Mouse (Mus musculus) hindbrain, embryonic 12.5 days (tissue): ENCODE data around the gene Pnpla7. TPM values are rescaled to one million over a fixed set of nuclear protein-coding genes. Genes with fewer than 3 reads are reported as not detected.

ENCODE experiments used
- ATAC-seq: fragments of 200-750 bp; cut with Nextera tagmentation; 2 replicates; pipeline ENCODE4 v1.8.0; 2017; ENCODE audit warnings: moderate TSS enrichment; ENCODE audit not compliant: low FRiP score
- H3K27ac ChIP-seq: fragments of 300-500 bp; sonication (generic); 2 replicates; pipeline ENCODE4 v1.5.1; 2016; ENCODE audit warnings: mild to moderate bottlenecking
- H3K27me3 ChIP-seq: fragments of 300-500 bp; sonication (generic); 2 replicates; pipeline ENCODE4 v1.6.1; 2016; ENCODE audit warnings: mild to moderate bottlenecking
- H3K36me3 ChIP-seq: fragments of 300-500 bp; sonication (generic); 2 replicates; pipeline ENCODE4 v1.6.1; 2016; ENCODE audit warnings: mild to moderate bottlenecking
- H3K4me1 ChIP-seq: fragments of 300-500 bp; sonication (generic); 2 replicates; pipeline ENCODE4 v1.6.1; 2016
- H3K4me2 ChIP-seq: fragments of 300-500 bp; sonication (generic); replicated peaks from 2 replicates; pipeline ENCODE4 v1.6.1; 2016; ENCODE audit warnings: mild to moderate bottlenecking
- H3K4me3 ChIP-seq: fragments of 300-500 bp; sonication (generic); 2 replicates; pipeline ENCODE4 v1.5.1; 2016; ENCODE audit warnings: mild to moderate bottlenecking
- H3K9ac ChIP-seq: fragments of 300-500 bp; sonication (generic); 2 replicates; pipeline ENCODE4 v1.6.1; 2016; ENCODE audit warnings: mild to moderate bottlenecking, moderate library complexity
- H3K9me3 ChIP-seq: fragments of 300-500 bp; sonication (generic); replicated peaks from 2 replicates; pipeline ENCODE4 v1.6.1; 2016; ENCODE audit warnings: mild to moderate bottlenecking
- WGBS: fragments of 180-500 bp; shearing (Covaris S2); methylation state at CpG from one replicate; pipeline ENCODE4 v1.1.7; 2016; 5-methylcytosine and 5-hydroxymethylcytosine counted together
- polyA plus RNA-seq: library from polyadenylated mRNA; unstranded; fragments of >200 nt; fragmentation: Nextera tagmentation; extraction: Ambion mirVana; gene quantifications from 2 replicates; pipeline ENCODE4 v1.2.1, GENCODE M21; 2016

Gene Pnpla7
- polyA plus RNA-seq, 1 experiment from 2014 or later, result 3.8 TPM

DNA sequence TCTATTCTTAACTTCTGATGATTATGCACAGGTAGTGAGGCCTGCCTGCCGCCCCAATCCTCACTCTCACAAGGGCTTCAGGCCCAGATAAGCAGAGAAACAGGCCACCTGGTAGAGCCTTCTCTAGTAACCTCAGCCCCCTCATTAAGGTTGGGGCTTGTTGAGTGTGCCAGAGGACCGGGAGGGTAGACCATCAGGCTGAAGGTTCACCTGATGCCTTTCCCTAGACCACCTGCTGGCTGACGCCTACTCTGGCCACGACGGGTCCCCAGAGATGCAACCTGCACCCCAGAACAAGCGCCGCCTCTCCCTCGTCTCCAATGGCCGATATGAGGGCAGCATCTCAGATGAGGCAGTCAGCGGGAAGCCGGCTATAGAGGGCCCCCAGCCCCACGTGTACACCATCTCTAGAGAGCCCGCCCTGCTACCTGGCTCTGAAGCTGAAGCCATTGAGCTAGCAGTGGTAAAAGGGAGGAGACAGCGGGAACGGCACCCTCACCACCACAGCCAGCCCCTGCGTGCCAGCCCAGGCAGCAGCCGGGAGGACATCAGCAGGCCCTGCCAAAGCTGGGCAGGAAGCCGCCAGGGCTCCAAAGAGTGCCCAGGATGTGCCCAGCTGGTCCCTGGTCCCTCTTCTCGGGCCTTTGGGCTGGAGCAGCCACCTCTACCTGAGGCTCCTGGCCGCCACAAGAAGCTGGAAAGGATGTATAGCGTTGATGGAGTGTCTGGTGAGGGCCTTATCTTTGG is 79.7 kb downstream of the Pnpla7 start:
- Histone ChIP-seq H3K9me3 (no peaks in the 10 kb centered on the region), H3K4me1 (peaks cover 14% of the 10 kb centered on the region), H3K9ac (peak overlapping the region; percentile 86), H3K36me3 (peaks cover 39% of the 10 kb centered on the region), H3K27me3 (no peaks in the 10 kb centered on the region), H3K4me3 (peak overlapping the region; percentile 82), H3K4me2 (peak overlapping the region; percentile 90), H3K27ac (no peak overlapping the region)
- 0 out of 2 replicates have a peak, but pooled peaks have one; percentile 3 for ATAC-seq
- 89% methylated on average over 21 of the region's 21 CpGs for WGBS

DNA sequence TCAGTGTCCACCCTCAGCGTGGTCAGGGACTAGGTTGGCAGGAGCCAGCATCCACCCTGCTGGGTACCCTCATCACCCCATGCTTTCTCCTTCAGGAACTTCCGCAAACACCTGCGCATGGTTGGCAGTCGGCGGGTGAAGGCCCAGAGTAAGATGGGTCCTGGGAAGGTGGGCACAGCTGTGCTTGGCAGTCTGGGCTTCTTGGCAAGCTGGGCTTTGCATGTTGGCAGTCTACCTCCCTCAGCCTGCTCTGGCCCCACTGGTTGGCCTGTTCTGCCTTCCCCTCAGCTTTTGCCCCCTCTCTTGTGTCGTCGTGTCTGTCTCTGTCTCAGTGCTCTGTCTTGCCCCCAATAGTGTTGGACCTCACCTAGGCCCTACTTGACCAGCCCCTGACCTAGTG is 83.1 kb downstream of the Pnpla7 start:
- H3K9ac ChIP-seq, result no peak overlapping the region
- peaks cover 66% of the 10 kb centered on the region for H3K36me3 ChIP-seq
- H3K4me3 ChIP-seq, result no peak overlapping the region
- ATAC-seq, result no peak
- H3K27ac ChIP-seq, result no peak overlapping the region
- H3K9me3 ChIP-seq, result no peaks in the 10 kb centered on the region
- H3K4me2 ChIP-seq, result no peak overlapping the region
- no peaks in the 10 kb centered on the region for H3K27me3 ChIP-seq
- 92% methylated on average over 7 of the region's 7 CpGs for WGBS
- peaks cover 14% of the 10 kb centered on the region for H3K4me1 ChIP-seq

DNA sequence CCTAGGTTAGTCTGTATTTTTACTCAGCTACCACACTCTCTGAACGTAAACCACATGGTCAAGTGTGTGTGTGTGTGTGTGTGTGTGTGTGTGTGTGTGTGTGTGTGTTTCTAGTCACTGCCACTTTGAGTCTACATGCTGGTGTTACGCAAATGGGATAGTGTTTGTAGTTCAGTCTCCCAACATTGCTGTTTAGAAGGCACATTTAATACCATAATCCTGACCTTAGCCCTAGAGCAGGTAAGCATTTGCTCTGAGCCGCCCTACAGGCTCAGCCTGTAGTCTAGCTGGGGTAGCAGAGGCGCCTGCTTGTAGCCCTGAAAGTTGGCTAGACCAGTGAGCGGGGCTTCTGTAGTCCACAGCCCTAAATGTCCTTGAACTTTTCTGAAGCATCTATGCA is 87.7 kb downstream of the Pnpla7 start:
- Histone ChIP-seq H3K9ac (no peak overlapping the region), H3K36me3 (peaks cover 51% of the 10 kb centered on the region), H3K9me3 (no peaks in the 10 kb centered on the region), H3K27me3 (no peaks in the 10 kb centered on the region), H3K4me1 (no peaks in the 10 kb centered on the region), H3K4me2 (no peak overlapping the region), H3K4me3 (no peak overlapping the region), H3K27ac (no peak overlapping the region)
- ATAC-seq, result no peak
- 90% methylated on average over 5 of the region's 5 CpGs for WGBS

DNA sequence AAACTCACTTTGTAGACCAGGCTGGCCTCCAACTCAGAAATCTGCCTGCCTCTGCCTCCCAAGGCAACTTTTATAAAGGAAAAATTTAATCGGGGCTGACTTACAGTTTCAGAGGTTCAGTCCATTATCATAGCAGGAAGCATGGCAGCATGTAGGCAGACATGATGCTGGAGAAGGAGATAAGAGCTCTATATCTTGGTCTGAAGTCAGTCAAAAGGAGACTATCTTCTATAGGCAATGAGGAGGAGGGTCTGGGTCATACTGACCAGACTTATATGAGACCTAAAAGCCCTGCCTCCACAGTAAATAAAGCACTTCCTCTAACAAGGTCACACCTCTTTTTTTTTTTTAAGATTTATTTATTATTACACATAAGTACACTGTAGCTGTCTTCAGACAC is 88.5 kb downstream of the Pnpla7 start:
- H3K4me1 ChIP-seq, result no peaks in the 10 kb centered on the region
- no peaks in the 10 kb centered on the region for H3K9me3 ChIP-seq
- H3K4me3 ChIP-seq, result no peak overlapping the region
- H3K27me3 ChIP-seq, result no peaks in the 10 kb centered on the region
- no peak overlapping the region for H3K9ac ChIP-seq
- no peak for ATAC-seq
- peaks cover 45% of the 10 kb centered on the region for H3K36me3 ChIP-seq
- WGBS, result 96% methylated on average over 1 of the region's 1 CpGs
- H3K4me2 ChIP-seq, result no peak overlapping the region
- no peak overlapping the region for H3K27ac ChIP-seq

DNA sequence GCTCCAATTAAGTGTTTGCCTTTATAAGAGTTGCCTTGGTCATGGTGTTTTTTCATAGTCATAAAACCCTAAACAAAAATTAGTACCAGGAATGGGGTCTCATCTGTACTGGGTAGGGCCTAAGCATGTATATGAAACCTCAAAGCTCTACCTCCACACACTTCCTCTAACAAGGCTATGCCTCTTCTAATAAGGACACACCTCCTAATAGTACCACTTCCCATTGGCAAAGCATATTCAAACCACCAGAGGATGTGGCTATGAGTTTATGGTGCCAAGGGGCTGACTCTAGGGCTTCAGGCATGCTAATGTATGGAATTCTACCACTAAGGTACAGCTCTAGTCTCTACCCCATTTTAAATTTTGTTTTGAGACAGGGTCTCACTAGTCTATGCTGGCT is 89.7 kb downstream of the Pnpla7 start:
- no peak overlapping the region for H3K4me3 ChIP-seq
- peaks cover 32% of the 10 kb centered on the region for H3K36me3 ChIP-seq
- ATAC-seq, result no peak
- no peak overlapping the region for H3K27ac ChIP-seq
- H3K4me2 ChIP-seq, result no peak overlapping the region
- no peak overlapping the region for H3K9ac ChIP-seq
- no peaks in the 10 kb centered on the region for H3K27me3 ChIP-seq
- no peaks in the 10 kb centered on the region for H3K9me3 ChIP-seq
- no peaks in the 10 kb centered on the region for H3K4me1 ChIP-seq

DNA sequence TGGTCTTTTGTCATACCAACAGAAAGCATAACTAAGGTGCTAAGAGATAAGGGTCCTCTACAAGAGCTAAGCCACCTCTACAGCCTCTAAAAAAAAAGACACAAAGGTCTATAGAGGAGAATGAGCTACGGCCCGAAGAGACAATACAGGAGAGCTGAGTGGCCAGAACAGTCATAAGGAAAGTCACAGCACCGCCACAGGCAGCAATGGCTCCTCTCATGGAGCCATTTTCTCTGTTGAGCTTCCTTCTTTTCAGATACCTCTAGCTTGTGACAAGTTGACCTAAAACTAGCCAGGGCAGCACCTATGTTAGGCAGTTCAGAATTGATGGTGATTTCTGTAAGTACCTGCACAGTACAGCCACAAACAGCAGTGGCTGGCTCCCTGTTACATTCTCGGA is 90.7 kb downstream of the Pnpla7 start:
- Histone ChIP-seq H3K4me1 (no peaks in the 10 kb centered on the region), H3K27me3 (no peaks in the 10 kb centered on the region), H3K4me2 (no peak overlapping the region), H3K27ac (no peak overlapping the region), H3K9me3 (no peaks in the 10 kb centered on the region), H3K36me3 (peaks cover 22% of the 10 kb centered on the region), H3K4me3 (no peak overlapping the region), H3K9ac (no peak overlapping the region)
- no peak for ATAC-seq
- WGBS, result 86% methylated on average over 4 of the region's 4 CpGs

DNA sequence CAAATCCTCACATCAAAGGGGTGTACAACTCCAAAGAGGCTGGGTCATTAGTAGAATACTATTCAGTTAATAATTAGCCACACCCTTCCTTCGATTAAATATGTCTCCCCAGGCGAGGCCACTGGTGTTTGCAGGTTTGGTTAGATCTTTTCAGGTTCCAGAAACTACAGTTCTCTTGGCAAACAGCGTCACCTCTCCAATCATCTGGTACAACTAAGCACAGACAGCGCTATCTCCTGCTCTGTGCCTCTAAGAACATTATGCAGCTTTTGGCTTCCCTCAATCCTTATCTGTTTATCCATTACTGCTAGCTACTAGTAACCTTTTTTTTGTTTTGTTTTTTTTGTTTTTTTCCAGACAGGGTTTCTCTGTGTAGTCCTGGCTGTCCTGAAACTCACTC is 93.7 kb downstream of the Pnpla7 start:
- Histone ChIP-seq H3K4me1 (no peaks in the 10 kb centered on the region), H3K9me3 (no peaks in the 10 kb centered on the region), H3K4me3 (no peak overlapping the region), H3K36me3 (no peaks in the 10 kb centered on the region), H3K4me2 (no peak overlapping the region), H3K9ac (no peak overlapping the region), H3K27ac (no peak overlapping the region), H3K27me3 (no peaks in the 10 kb centered on the region)
- ATAC-seq, result no peak
- WGBS, result 73% methylated on average over 4 of the region's 4 CpGs

DNA sequence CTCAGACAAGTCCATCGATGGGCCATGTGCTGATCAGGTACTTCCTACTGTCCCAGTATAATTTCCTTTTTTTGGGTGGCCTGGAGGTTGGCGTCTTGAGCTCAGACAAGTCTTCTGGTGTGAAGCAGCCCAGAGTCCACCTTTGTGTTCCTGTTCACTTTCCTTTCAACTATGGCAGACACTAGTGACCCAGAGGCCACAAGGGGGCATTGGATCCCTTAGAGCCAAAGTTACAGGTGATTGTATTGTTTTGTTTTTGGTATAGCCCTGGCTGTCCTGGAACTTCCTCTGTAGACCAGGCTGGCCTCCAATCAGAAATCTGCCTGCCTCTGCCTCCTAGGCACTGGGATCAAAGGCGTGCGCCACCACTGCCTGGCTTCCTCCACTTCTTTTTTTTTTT is 96.6 kb downstream of the Pnpla7 start:
- H3K36me3 ChIP-seq, result no peaks in the 10 kb centered on the region
- 88% methylated on average over 4 of the region's 4 CpGs for WGBS
- H3K4me1 ChIP-seq, result no peaks in the 10 kb centered on the region
- no peak overlapping the region for H3K4me2 ChIP-seq
- H3K9ac ChIP-seq, result no peak overlapping the region
- no peak overlapping the region for H3K27ac ChIP-seq
- no peaks in the 10 kb centered on the region for H3K9me3 ChIP-seq
- no peak for ATAC-seq
- no peak overlapping the region for H3K4me3 ChIP-seq
- no peaks in the 10 kb centered on the region for H3K27me3 ChIP-seq

DNA sequence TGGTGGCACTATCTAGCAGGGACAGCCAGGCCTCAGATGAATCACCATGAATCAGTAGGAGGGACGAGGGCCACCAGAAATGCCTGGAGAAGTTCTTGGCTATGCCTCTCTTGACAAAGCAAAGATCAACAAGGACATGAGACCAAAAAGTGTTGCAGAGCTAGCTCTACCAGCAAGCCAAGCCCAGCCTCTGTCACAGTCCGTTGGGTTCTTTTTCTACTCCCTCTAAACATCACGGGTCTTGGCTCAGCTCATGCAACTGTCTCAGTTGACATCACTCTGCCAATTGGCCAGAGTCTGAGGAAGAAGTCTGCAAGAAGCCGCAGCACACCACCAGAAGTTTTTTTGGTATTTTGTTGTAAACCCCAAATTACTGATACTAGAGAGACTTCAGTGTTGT is 99.7 kb downstream of the Pnpla7 start:
- H3K36me3 ChIP-seq, result no peaks in the 10 kb centered on the region
- no peak for ATAC-seq
- H3K4me3 ChIP-seq, result no peak overlapping the region
- no peaks in the 10 kb centered on the region for H3K27me3 ChIP-seq
- no peak overlapping the region for H3K27ac ChIP-seq
- 67% methylated on average over 4 of the region's 4 CpGs for WGBS
- H3K4me1 ChIP-seq, result no peaks in the 10 kb centered on the region
- no peak overlapping the region for H3K9ac ChIP-seq
- no peak overlapping the region for H3K4me2 ChIP-seq
- no peaks in the 10 kb centered on the region for H3K9me3 ChIP-seq

DNA sequence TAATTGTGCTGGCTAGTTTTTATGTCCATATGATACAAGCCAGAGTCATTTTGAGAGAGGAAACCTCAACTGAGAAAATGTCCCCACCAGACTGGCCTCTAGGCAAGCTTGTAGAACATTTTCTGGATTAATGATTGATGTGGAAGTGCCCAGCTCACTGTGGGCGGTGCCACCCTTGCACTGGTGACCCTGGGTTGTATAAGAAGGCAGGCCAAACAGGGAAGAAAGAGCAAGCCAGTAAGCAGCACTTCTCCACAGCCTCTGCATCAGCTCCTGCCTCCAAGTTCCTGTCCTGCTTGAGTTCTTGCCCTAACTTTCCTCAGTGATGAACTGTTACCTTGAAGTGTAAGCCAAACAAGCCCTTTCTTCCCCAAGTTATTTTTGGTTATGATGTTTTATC is 103.1 kb downstream of the Pnpla7 start:
- H3K27me3 ChIP-seq, result no peaks in the 10 kb centered on the region
- H3K9ac ChIP-seq, result no peak overlapping the region
- no peak overlapping the region for H3K4me3 ChIP-seq
- ATAC-seq, result no peak
- H3K36me3 ChIP-seq, result no peaks in the 10 kb centered on the region
- no peak overlapping the region for H3K4me2 ChIP-seq
- no peaks in the 10 kb centered on the region for H3K9me3 ChIP-seq
- 58% methylated on average over 1 of the region's 1 CpGs for WGBS
- no peaks in the 10 kb centered on the region for H3K4me1 ChIP-seq
- no peak overlapping the region for H3K27ac ChIP-seq

DNA sequence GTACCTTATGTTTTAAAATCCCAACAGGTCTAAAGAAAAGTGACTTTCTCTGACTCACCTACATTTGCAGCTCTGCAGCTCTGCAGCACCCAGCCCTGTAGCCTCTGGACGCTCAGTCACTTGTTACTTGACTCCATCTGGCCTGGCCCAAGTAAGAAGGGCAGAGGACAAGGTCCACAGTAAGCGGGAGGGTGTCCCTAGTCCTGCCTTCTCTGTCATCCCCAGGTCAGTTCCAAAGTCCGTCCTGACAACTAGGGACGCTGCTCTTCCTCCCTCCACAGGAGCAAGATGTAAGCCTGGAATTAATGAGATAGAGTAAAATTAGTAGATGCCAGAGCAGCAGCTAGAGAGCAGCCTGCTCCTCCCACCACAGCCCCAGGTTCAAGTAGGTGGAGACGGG is 104.2 kb downstream of the Pnpla7 start, which contains the start of gene Entpd8:
Gene Entpd8 (plus strand): TSS at position 229 of the 400 bp plus-strand sequence.
- ATAC-seq, result no peak
- H3K4me2 ChIP-seq, result no peak within 1 kb of the TSS
- H3K27me3 ChIP-seq, result no peaks in the 10 kb centered on the region
- no peaks in the 10 kb centered on the region for H3K9me3 ChIP-seq
- H3K4me1 ChIP-seq, result no peaks in the 10 kb centered on the region
- H3K9ac ChIP-seq, result no peak within 1 kb of the TSS
- H3K4me3 ChIP-seq, result no peak within 1 kb of the TSS
- 67% methylated on average over 5 of the region's 5 CpGs for WGBS
- no peak within 1 kb of the TSS for H3K27ac ChIP-seq
- H3K36me3 ChIP-seq, result no peaks in the 10 kb centered on the region

DNA sequence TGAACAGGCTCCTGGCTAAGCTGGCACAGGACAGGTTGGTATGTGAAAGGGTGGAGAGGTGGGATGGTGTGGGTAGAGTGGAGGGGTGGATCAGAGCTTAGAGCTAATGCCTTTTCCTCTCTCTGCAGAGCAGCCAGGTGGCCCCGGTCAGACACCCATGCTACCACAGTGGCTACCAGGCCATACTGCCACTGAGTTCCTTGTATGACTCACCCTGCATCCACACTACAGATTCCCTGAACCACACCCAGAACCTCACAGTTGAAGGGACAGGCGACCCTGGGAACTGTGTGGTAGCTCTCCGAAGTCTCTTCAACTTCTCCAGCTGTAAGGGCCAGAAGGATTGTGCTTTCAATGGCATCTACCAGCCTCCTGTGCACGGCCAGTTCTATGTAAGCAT is 107.9 kb downstream of the Pnpla7 start:
- Histone ChIP-seq H3K4me3 (no peak overlapping the region), H3K9me3 (no peaks in the 10 kb centered on the region), H3K27me3 (no peaks in the 10 kb centered on the region), H3K4me2 (no peak overlapping the region), H3K27ac (no peak overlapping the region), H3K4me1 (no peaks in the 10 kb centered on the region), H3K9ac (no peak overlapping the region), H3K36me3 (no peaks in the 10 kb centered on the region)
- WGBS, result 80% methylated on average over 3 of the region's 4 CpGs
- no peak for ATAC-seq

DNA sequence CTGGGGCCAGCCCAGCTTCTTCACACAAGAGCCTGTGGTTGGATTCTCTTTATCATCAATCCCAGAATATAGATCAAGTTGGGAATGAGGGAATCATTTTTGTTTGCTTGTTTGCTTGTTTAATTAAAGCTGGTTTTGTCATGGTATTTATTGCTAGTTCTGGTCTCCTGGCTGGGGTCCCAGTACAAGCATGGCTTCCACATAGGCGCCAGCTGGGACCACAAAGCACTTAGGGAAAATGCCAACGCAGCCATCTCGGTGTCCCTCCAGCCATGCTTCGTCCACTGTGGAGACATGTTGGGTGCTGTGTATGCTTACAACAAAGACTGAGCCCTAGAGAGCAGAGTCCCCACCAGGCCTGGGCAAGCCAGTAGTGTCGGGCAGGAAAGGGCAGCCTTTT is 109.7 kb downstream of the Pnpla7 start:
- Histone ChIP-seq H3K4me1 (no peaks in the 10 kb centered on the region), H3K27ac (no peak overlapping the region), H3K9me3 (no peaks in the 10 kb centered on the region), H3K4me2 (no peak overlapping the region), H3K36me3 (no peaks in the 10 kb centered on the region), H3K4me3 (no peak overlapping the region), H3K27me3 (no peaks in the 10 kb centered on the region), H3K9ac (no peak overlapping the region)
- no peak for ATAC-seq
- 94% methylated on average over 5 of the region's 5 CpGs for WGBS
